Mouse (Mus musculus) heart, embryonic 11.5 days (tissue): ENCODE results near the gene Amotl1. TPM values are rescaled to one million over a fixed set of nuclear protein-coding genes. Genes with fewer than 3 reads are reported as not detected.

ENCODE experiments used
- ATAC-seq: fragments of 200-750 bp; cut with Nextera tagmentation; replicated peaks from 2 replicates; pipeline ENCODE4 v1.8.0; 2017; ENCODE audit warnings: moderate library complexity; ENCODE audit not compliant: insufficient number of reproducible peaks, low FRiP score, low TSS enrichment
- H3K27ac ChIP-seq: fragments of 300-500 bp; sonication (generic); 2 replicates; pipeline ENCODE4 v1.5.1; 2014; ENCODE audit warnings: mild to moderate bottlenecking, low read depth, low read length
- H3K27me3 ChIP-seq: fragments of 300-500 bp; sonication (generic); 2 replicates; pipeline ENCODE4 v1.6.1; 2014; ENCODE audit warnings: mild to moderate bottlenecking, low read length, mixed read lengths; ENCODE audit not compliant: control insufficient read depth, insufficient read depth
- H3K36me3 ChIP-seq: fragments of 300-500 bp; sonication (generic); 2 replicates; pipeline ENCODE4 v1.6.1; 2014; ENCODE audit warnings: mild to moderate bottlenecking, low read length, moderate library complexity, mixed read lengths; ENCODE audit not compliant: control insufficient read depth, insufficient read depth
- H3K4me1 ChIP-seq: fragments of 300-500 bp; sonication (generic); 2 replicates; pipeline ENCODE4 v1.6.1; 2014; ENCODE audit warnings: low read length; ENCODE audit not compliant: control insufficient read depth, insufficient read depth
- H3K4me2 ChIP-seq: fragments of 300-500 bp; sonication (generic); 2 replicates; pipeline ENCODE4 v1.6.1; 2014; ENCODE audit warnings: mild to moderate bottlenecking, moderate library complexity
- H3K4me3 ChIP-seq: fragments of 300-500 bp; sonication (generic); 2 replicates; pipeline ENCODE4 v1.5.1; 2014; ENCODE audit warnings: low read depth, low read length
- H3K9ac ChIP-seq: fragments of 300-500 bp; sonication (generic); 2 replicates; pipeline ENCODE4 v1.6.1; 2014; ENCODE audit warnings: mild to moderate bottlenecking, low read depth, low read length, moderate library complexity
- H3K9me3 ChIP-seq: fragments of 300-500 bp; sonication (generic); replicated peaks from 2 replicates; pipeline ENCODE4 v1.6.1; 2016; ENCODE audit warnings: low read length; ENCODE audit not compliant: control insufficient read depth
- whole genome bisulfite sequencing: fragments of 180-500 bp; shearing (Covaris S2); extraction: QIAGEN DNeasy Blood & Tissue Kit; methylation state at CpG from one replicate; pipeline ENCODE4 v1.1.7; 2014; ENCODE audit not compliant: insufficient replicate concordance; 5-methylcytosine and 5-hydroxymethylcytosine counted together
- polyA plus RNA-seq: library from polyadenylated mRNA; unstranded; fragments of >200 nt; fragmentation: Nextera tagmentation; extraction: Ambion mirVana; gene quantifications from 2 replicates; pipeline ENCODE4 v1.2.1, GENCODE M21; 2014

Amotl1 gene
- polyA plus RNA-seq, 1 experiment from 2014 or later: 23.8 TPM

GRCm38 (mm10) chr9:14544034-14544757, 100.7 kb downstream of the Amotl1 start:
- 32% methylated on average over 9 of the region's 9 CpGs for WGBS
- Histone ChIP-seq H3K27me3 (no peaks in the 10 kb centered on the region), H3K4me2 (no peak overlapping the region), H3K9me3 (no peaks in the 10 kb centered on the region), H3K27ac (no peak overlapping the region), H3K36me3 (peaks cover 21% of the 10 kb centered on the region), H3K9ac (no peak overlapping the region), H3K4me1 (peaks cover 12% of the 10 kb centered on the region), H3K4me3 (no peak overlapping the region)
- 0 out of 2 replicates have a peak, but pooled peaks have one; percentile 14 for ATAC-seq

GRCm38 (mm10) chr9:14534833-14535456, 109.9 kb downstream of the Amotl1 start:
- Histone ChIP-seq H3K4me1 (no peaks in the 10 kb centered on the region), H3K9me3 (no peaks in the 10 kb centered on the region), H3K36me3 (peaks cover 5% of the 10 kb centered on the region; the same call in 1 of the 2 replicates), H3K4me3 (no peak overlapping the region), H3K27ac (no peak overlapping the region), H3K9ac (no peak overlapping the region), H3K4me2 (no peak overlapping the region), H3K27me3 (no peaks in the 10 kb centered on the region)
- 80% methylated on average over 9 of the region's 9 CpGs for WGBS
- no peak for ATAC-seq

GRCm38 (mm10) chr9:14533659-14534058, 111.2 kb downstream of the Amotl1 start:
- WGBS: 75% methylated on average over 2 of the region's 2 CpGs
- Histone ChIP-seq H3K4me3 (no peak overlapping the region), H3K9ac (no peak overlapping the region), H3K27me3 (no peaks in the 10 kb centered on the region), H3K4me2 (no peak overlapping the region), H3K9me3 (no peaks in the 10 kb centered on the region), H3K4me1 (no peaks in the 10 kb centered on the region), H3K36me3 (no peaks in the 10 kb centered on the region), H3K27ac (no peak overlapping the region)
- no peak for ATAC-seq

GRCm38 (mm10) chr9:14532283-14532682, 112.6 kb downstream of the Amotl1 start:
- 52% methylated on average over 3 of the region's 3 CpGs for WGBS
- no peaks in the 10 kb centered on the region for H3K27me3 ChIP-seq
- ATAC-seq: no peak

GRCm38 (mm10) chr9:14530004-14530403, 114.9 kb downstream of the Amotl1 start:
- Histone ChIP-seq H3K4me3 (no peak overlapping the region), H3K27ac (no peak overlapping the region), H3K9me3 (no peaks in the 10 kb centered on the region), H3K9ac (no peak overlapping the region), H3K4me2 (no peak overlapping the region), H3K36me3 (no peaks in the 10 kb centered on the region), H3K4me1 (no peaks in the 10 kb centered on the region), H3K27me3 (no peaks in the 10 kb centered on the region)
- no peak for ATAC-seq
- 62% methylated on average over 5 of the region's 5 CpGs for WGBS

More at GRCm38 (mm10) chr9:14532283-14532682, 112.6 kb downstream of the Amotl1 start:
- no peaks in the 10 kb centered on the region for H3K9me3 ChIP-seq
- H3K36me3 ChIP-seq: no peaks in the 10 kb centered on the region
- no peak overlapping the region for H3K4me3 ChIP-seq
- no peak overlapping the region for H3K4me2 ChIP-seq
- H3K27ac ChIP-seq: no peak overlapping the region
- no peaks in the 10 kb centered on the region for H3K4me1 ChIP-seq
- no peak overlapping the region for H3K9ac ChIP-seq

- ATAC-seq: no peak
- Histone ChIP-seq H3K4me2 (no peak overlapping the region), H3K9me3 (no peaks in the 10 kb centered on the region), H3K27me3 (no peaks in the 10 kb centered on the region), H3K27ac (no peak overlapping the region), H3K36me3 (no peaks in the 10 kb centered on the region), H3K9ac (no peak overlapping the region), H3K4me1 (peaks cover 11% of the 10 kb centered on the region; the same call in 1 of the 2 replicates), H3K4me3 (no peak overlapping the region)
- WGBS: 6% methylated on average over 4 of the region's 4 CpGs
These were observed 121.3 kb downstream of the Amotl1 start for GRCm38 (mm10) chr9:14523408-14524043.

- WGBS: 38% methylated on average over 2 of the region's 2 CpGs
- ATAC-seq: no peak
- H3K27ac ChIP-seq: no peak overlapping the region
- H3K9me3 ChIP-seq: no peaks in the 10 kb centered on the region
- no peak overlapping the region for H3K4me3 ChIP-seq
- peaks cover 11% of the 10 kb centered on the region; the same call in 1 of the 2 replicates for H3K4me1 ChIP-seq
- H3K4me2 ChIP-seq: no peak overlapping the region
- no peak overlapping the region for H3K9ac ChIP-seq
- H3K36me3 ChIP-seq: no peaks in the 10 kb centered on the region
- no peaks in the 10 kb centered on the region for H3K27me3 ChIP-seq
These were observed 123.2 kb downstream of the Amotl1 start for GRCm38 (mm10) chr9:14521695-14522094.

GRCm38 (mm10) chr9:14520971-14521670, 123.7 kb downstream of the Amotl1 start:
- no peak overlapping the region for H3K27ac ChIP-seq
- no peak overlapping the region for H3K4me2 ChIP-seq
- no peak overlapping the region for H3K9ac ChIP-seq
- H3K4me1 ChIP-seq: peaks cover 11% of the 10 kb centered on the region; the same call in 1 of the 2 replicates
- H3K9me3 ChIP-seq: no peaks in the 10 kb centered on the region
- no peaks in the 10 kb centered on the region for H3K27me3 ChIP-seq
- no peaks in the 10 kb centered on the region for H3K36me3 ChIP-seq
- WGBS: 43% methylated on average over 3 of the region's 3 CpGs
- no peak overlapping the region for H3K4me3 ChIP-seq
- ATAC-seq: no peak
